Mouse (Mus musculus): ENCODE measurements around the gene Srek1. TPM values are rescaled to one million over a fixed set of nuclear protein-coding genes. Genes with fewer than 3 reads are reported as not detected.

Gene Srek1
- total RNA-seq, 2 experiments from 2014 or later = 9.2 to 50.1 TPM

DNA sequence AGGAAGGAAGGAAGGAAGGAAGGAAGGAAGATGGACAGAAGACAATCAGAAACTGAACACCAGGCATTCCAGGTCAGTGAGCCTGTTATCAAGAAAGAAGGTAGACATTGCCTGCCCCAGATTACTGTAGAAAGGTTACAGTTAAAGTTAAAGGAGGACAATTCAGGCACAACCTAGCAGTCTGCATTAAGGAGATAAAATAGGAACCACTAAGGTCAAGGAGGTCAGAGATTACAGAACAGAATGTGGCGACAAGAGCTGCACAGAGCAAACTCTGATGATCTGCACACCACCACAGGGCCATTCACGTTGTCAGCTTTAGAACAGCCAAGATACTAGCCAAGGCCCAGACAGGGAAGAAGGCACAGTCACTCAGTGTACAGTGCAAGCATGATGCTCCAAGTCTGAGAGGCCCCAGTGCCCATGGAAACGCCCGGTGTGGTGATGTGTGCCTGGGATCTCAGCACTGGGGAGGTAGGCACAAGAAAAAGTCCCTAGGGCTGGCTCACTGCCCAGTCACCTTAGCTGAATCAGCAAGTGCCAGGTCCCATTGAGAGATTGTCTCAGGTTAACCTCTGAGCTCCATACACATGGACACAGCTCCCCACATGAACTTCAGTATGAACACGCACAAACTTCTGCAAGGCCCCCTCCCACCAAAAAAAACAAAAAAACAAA is 38.9 kb downstream of the Srek1 start:
- peak; percentile 67 for ATAC-seq (replicated peaks; ENCODE audit: low FRiP score, poor library complexity, severe bottlenecking)

DNA sequence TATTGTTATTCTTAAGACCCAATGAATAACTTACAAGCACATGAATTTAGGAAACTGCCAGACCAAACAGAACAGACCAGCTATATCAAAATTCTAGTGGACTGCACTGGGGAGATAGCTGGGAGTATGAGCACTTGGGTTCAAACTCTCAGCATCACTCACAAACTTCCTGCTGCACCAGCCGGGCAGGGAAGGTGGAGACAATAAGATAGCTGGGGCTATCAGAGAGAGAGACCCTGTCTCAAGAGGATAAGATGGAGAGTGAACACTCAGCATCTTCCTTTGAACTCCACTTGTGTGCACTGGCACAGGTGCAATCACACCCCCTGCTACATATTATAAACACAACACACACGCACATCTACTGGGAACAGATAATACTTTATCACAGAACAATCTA is 47.5 kb downstream of the Srek1 start:
- no peak for ATAC-seq (replicated peaks; ENCODE audit: low FRiP score, poor library complexity, severe bottlenecking)

DNA sequence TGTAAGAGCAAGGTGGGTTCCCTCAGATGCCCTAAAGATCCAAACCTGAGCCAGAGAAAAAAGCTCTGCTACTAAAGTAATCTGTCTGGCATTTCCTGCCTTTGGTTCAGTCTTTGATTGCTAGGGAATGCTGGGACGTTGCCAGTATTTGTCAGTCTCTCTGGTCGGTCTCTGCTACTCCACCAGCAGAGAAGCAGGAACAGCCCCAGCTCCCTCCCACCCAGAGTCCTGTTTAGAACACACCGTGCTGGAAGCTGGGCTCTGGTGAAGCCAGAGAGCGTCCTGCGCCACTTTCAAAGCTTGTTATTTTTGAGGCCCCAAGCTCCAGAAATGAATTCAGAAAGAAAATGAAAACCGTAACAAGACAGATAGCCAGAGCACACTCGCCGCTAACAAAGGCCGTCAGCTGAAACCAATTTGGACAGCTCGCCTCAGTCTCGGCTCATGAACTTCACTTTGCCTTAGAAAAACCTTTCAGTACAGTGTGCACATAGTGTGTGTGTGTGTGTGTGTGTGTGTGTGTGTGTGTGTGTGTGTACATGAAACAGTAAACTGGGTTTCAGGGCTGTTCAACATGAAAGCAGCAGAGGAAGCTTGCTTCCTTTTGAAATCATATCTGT is 62.9 kb downstream of the Srek1 start:
- no peak for ATAC-seq (replicated peaks; ENCODE audit: low FRiP score, poor library complexity, severe bottlenecking)

DNA sequence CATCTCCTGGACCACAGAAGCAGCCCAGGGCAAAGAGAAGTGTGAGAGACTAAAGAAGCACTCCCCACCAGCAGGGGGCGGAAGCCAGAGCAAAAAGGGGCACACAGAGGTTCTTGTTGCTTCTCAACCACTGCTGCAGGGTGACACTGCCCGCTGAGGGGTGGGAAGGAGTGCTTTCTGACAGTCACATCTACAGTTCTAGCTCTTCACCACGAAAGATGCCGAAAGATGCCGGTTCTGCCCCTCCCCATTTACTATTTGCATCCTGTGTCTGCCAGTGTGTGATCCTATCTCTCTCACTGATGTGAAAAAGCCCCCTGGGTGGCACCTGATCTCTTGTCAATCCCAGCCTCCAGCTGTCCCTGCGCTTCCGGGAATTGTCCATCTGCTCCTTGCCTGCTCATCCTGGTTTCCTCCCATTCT is 64.0 kb downstream of the Srek1 start:
- no peak for ATAC-seq (replicated peaks; ENCODE audit: low FRiP score, poor library complexity, severe bottlenecking)

DNA sequence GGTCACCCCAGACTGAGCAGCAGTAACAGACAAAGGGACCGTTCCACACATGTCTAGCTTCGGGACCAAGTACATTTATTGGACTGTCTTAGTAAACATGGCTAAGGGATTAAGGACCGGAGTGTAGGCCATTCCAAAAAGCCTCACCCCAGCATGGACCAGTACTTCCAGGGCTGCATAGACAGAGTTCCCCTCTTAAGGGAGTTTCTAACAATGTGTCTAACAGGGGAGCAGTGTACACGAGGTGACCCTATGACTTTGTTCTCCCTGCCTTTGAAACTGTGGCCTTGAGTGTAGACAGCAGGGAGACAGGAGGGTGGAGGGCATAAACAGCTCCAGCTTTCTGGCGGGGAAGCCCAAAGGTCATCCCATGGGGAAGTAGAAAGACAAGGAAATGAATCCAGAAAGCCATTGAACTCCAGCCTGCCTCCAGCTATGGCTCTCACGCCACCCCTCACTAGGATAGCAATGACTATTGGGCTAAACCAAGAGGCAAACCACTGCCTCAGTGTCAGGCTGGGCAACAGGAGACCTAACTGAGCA is 68.9 kb downstream of the Srek1 start:
- no peak for ATAC-seq (replicated peaks; ENCODE audit: low FRiP score, poor library complexity, severe bottlenecking)

DNA sequence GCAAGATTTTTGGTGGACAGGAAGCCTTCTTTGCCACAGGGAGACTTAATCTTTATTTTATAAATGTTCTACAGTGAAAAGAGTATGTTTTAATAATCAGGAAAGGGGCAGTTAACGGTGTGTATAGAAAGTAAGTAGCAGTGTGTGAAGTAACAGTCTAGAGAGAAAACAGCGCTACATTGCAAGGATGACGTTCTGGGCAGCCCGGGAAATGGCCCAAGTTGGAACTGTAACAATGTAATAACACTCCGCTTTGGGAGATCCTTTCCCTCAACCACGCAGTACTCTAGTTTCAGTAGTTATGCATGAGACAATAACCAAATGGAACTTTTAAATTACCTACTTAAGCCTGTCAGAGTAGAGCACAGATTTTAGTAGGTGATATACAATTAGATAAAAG is 70.6 kb downstream of the Srek1 start:
- 0 out of 2 replicates have a peak, but pooled peaks have one; percentile 15 for ATAC-seq (replicated peaks; ENCODE audit: low FRiP score, poor library complexity, severe bottlenecking)

DNA sequence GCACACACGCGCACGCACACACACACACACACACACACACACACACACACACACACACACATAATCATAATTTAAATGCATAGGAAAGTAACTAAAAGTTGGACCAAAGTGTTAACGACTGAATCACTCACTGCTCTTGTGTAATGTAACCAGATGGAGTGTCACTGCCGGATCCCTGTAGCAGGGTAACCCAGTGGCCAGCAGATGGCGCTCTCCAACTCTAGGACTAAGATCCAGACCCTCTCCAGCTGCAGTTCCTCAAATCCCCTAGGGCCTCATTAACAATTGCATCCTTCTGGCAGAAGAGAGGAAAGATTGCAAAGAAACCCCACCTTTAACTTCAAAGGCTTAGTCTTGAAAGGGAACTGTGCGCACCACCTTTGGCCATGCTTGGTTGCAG is 71.0 kb downstream of the Srek1 start:
- peak; percentile 73 for ATAC-seq (replicated peaks; ENCODE audit: low FRiP score, poor library complexity, severe bottlenecking)

DNA sequence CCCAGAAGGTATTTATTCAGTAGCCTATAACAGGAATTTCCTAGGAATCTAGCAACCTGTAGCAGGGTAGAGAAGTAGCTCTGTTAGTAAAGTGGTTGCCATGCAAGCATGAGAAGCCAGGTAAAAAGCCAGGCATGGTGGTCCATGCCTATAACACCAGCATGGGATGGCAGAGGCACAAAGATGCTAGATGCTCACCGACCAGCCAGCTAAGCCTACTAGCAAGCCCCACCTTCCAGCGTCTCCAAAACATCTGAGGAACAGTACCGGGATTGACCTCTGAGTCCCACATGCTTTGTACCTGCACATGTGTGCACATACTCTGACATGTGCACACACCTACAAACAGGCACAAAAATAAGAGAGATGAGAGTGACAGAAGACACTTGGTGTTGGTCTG is 72.1 kb downstream of the Srek1 start:
- ATAC-seq (replicated peaks; ENCODE audit: low FRiP score, poor library complexity, severe bottlenecking) = no peak

DNA sequence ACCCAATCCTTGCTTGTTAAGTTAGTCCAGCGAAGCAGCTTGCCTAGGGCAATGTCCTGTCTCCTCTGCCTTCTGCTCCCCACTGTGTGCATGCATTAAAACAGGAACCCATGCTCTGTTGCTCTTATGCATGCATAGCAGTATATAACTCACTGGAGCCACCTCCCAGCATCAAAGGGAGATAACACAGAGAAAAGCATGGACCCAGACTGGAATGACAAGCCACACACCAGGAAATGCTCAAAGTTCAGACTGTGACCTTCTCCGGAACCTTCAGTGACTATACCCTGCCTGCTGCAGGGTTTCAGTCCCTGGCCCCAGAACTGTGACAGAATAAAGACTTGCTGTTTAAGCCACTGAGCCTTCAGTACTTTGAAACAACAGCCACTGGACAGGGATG is 73.7 kb downstream of the Srek1 start:
- no peak for ATAC-seq (replicated peaks; ENCODE audit: low FRiP score, poor library complexity, severe bottlenecking)

DNA sequence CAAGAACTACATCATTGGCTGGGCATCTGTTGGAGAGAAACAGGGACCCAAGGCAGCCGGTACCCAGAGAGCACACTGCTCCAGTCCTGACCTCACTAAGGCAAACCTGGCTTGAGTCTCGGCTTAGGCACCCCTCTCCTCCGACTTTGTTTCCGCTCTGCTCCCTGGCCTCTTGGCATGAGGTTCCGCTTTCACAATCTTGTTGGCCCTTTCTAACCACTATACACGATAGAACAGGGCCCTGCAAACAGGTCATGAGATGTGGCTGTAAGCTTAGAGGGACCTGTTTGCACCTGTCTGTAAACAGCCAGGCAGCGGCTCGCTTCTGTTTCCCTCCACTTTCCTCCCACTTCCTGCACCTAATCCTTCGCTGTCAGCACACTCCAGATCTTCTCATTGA is 76.4 kb downstream of the Srek1 start:
- no peak for ATAC-seq (replicated peaks; ENCODE audit: low FRiP score, poor library complexity, severe bottlenecking)

DNA sequence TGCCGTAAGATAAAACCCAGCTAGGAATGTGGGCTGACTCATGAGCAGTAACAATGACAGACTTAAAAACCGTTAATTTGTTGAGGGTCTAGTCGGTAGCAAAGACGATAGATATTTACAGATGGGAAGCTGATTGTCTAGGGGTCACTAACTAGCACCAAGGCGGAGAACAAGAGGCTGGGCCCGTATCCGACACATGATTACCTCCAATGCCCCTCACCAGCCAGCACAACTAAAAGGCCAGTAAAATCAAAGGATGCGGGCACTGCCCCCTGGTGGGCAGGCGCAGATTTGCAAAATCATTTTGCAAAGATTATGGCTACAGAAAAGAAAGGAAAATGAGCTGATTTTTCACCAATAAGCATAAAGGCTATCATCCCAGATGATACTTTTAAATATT is 78.2 kb downstream of the Srek1 start:
- ATAC-seq (replicated peaks; ENCODE audit: low FRiP score, poor library complexity, severe bottlenecking) = no peak

DNA sequence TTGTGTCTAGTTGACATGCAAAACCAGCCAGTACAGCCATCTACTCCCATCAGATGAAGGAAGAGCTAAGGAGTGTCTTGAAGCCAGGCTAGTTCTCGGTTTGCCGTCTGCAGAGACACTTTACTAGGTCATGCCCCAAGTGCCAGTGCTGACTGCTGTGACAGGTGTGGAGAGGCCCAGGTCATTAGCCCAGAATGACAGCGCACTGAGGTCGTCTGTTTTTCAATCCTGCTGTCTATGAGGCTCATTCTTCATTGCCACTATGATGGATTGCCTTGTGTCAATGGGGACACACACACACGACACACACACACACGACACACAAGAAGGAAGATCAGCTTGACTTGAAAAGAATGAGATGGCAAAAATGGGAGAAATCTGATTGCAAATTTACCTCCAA is 79.0 kb downstream of the Srek1 start:
- no peak for ATAC-seq (replicated peaks; ENCODE audit: low FRiP score, poor library complexity, severe bottlenecking)

Other genes with a start within 250 kb of the Srek1 start
- gene Erbin, start 145.9 kb upstream of the Srek1 start, total RNA-seq (2015; ENCODE audit: low replicate concordance) = 55.4 and 57.3 TPM in 2 replicates
- 58.1 and 63.9 TPM in 2 replicates for gene Erbin, start 145.9 kb upstream of the Srek1 start, total RNA-seq (2017; ENCODE audit: low replicate concordance)

Data from erythroblast, adult 5-6 weeks (primary cell).